Mouse (Mus musculus): ENCODE data around the gene Thsd7b. TPM values are rescaled to one million over a fixed set of nuclear protein-coding genes. Genes with fewer than 3 reads are reported as not detected.

Gene Thsd7b
- polyA plus RNA-seq, 1 experiment from 2014 or later = 0.32 TPM

DNA sequence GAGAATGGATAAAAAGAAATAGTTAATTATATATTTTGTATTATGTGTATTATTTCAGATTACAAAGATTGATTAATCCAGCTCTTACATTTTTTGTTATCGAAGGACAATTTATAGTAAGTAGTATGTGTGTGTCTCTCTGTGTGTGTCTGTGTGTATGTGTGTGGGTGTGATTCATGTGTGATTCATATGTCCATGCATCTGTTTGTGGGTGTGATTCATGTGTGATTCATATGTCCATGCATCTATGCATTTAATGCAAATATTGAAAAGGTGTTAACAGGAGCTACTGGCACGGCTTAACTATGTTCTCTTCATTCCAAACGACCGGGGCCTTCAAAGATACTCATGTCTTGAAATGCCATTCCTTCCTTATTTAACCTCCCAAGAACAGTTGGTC is 90.3 kb downstream of the Thsd7b start:
- Histone ChIP-seq H3K27ac (ENCODE audit: low read length) (no peak overlapping the region), H3K9ac (ENCODE audit: low read depth, low read length) (no peak overlapping the region), H3K4me3 (ENCODE audit: low read depth, low read length) (no peak overlapping the region), H3K36me3 (ENCODE audit: control insufficient read depth, insufficient read depth) (no peaks in the 10 kb centered on the region), H3K27me3 (ENCODE audit: control insufficient read depth, insufficient read depth, low read depth, low read length) (no peaks in the 10 kb centered on the region), H3K4me1 (ENCODE audit: control insufficient read depth, low read depth, low read length) (no peaks in the 10 kb centered on the region), H3K9me3 (replicated peaks; ENCODE audit: control insufficient read depth, low read length) (no peaks in the 10 kb centered on the region), H3K4me2 (ENCODE audit: low read depth, low read length) (no peak overlapping the region)
- 65% methylated on average over 4 of the region's 4 CpGs for WGBS (ENCODE audit: insufficient replicate concordance)
- ATAC-seq (ENCODE audit: low read depth) = no peak

DNA sequence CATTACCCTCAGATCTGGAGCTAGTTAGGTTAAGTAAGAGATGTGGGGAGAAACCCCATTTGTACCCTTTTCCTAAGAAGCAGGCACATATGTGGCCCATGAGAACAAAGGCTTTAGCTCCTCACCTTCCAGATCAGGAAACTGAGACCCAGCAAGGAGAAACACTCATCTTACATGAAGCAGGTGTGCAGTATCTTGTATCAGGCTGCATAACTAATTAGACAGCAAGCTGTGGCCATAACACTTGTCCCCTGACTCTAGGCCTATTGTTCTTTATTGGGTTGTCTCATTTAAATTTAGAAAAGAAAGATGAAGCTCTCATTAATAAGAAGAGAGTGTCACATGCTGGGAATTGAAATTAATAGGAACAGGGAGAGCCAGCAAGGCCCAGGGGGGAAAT is 91.7 kb downstream of the Thsd7b start:
- no peaks in the 10 kb centered on the region for H3K4me1 ChIP-seq (ENCODE audit: control insufficient read depth, low read depth, low read length)
- H3K4me3 ChIP-seq (ENCODE audit: low read depth, low read length) = no peak overlapping the region
- H3K9me3 ChIP-seq (replicated peaks; ENCODE audit: control insufficient read depth, low read length) = no peaks in the 10 kb centered on the region
- no peak overlapping the region for H3K4me2 ChIP-seq (ENCODE audit: low read depth, low read length)
- no peak overlapping the region for H3K9ac ChIP-seq (ENCODE audit: low read depth, low read length)
- H3K27ac ChIP-seq (ENCODE audit: low read length) = no peak overlapping the region
- ATAC-seq (ENCODE audit: low read depth) = no peak
- no peaks in the 10 kb centered on the region for H3K27me3 ChIP-seq (ENCODE audit: control insufficient read depth, insufficient read depth, low read depth, low read length)
- H3K36me3 ChIP-seq (ENCODE audit: control insufficient read depth, insufficient read depth) = no peaks in the 10 kb centered on the region

DNA sequence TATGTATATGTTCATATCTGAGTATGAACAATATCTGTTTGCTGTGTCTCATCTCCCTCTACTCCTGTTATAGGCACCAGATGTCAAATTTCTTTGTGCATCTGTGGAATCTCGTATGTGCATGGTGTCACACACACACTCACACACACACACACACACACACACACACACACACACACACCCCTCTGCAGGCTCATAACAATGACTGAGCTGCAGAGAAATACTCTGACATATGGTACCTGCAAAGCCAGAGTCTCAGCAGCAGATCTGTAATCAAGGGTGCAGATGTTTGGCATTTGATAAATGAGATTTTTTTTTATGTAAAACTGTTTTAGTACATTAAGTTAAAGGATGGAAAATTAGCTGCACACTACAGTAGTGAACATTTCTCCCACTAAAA is 92.5 kb downstream of the Thsd7b start:
- Histone ChIP-seq H3K4me3 (ENCODE audit: low read depth, low read length) (no peak overlapping the region), H3K36me3 (ENCODE audit: control insufficient read depth, insufficient read depth) (no peaks in the 10 kb centered on the region), H3K4me2 (ENCODE audit: low read depth, low read length) (no peak overlapping the region), H3K27me3 (ENCODE audit: control insufficient read depth, insufficient read depth, low read depth, low read length) (no peaks in the 10 kb centered on the region), H3K27ac (ENCODE audit: low read length) (no peak overlapping the region), H3K9me3 (replicated peaks; ENCODE audit: control insufficient read depth, low read length) (no peaks in the 10 kb centered on the region), H3K4me1 (ENCODE audit: control insufficient read depth, low read depth, low read length) (no peaks in the 10 kb centered on the region), H3K9ac (ENCODE audit: low read depth, low read length) (no peak overlapping the region)
- WGBS (ENCODE audit: insufficient replicate concordance) = 54% methylated on average over 1 of the region's 1 CpGs
- ATAC-seq (ENCODE audit: low read depth) = no peak

DNA sequence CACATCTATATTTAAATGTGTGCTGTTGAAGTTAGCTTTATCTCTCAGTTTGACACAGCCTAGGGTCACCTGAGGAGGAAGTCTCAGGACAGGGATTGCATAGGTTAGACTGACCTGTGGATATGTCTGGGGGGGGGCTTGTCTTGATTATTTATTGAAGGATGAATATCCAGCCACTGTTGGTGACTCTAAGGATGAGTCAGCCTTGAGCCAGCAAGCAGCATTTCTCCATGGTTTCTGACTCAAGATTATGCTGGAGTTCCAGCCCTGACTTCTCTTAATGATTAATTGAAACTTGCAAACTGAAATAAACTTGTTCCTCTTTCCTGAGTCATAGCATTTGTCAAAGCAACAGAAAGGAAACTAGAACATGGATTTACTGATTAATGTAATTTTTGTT is 113.4 kb downstream of the Thsd7b start:
- no peak overlapping the region for H3K27ac ChIP-seq (ENCODE audit: low read length)
- H3K4me1 ChIP-seq (ENCODE audit: control insufficient read depth, low read depth, low read length) = no peaks in the 10 kb centered on the region
- no peaks in the 10 kb centered on the region for H3K36me3 ChIP-seq (ENCODE audit: control insufficient read depth, insufficient read depth)
- no peak overlapping the region for H3K4me2 ChIP-seq (ENCODE audit: low read depth, low read length)
- H3K27me3 ChIP-seq (ENCODE audit: control insufficient read depth, insufficient read depth, low read depth, low read length) = no peaks in the 10 kb centered on the region
- H3K4me3 ChIP-seq (ENCODE audit: low read depth, low read length) = no peak overlapping the region
- no peak overlapping the region for H3K9ac ChIP-seq (ENCODE audit: low read depth, low read length)
- no peak for ATAC-seq (ENCODE audit: low read depth)
- no peaks in the 10 kb centered on the region for H3K9me3 ChIP-seq (replicated peaks; ENCODE audit: control insufficient read depth, low read length)

DNA sequence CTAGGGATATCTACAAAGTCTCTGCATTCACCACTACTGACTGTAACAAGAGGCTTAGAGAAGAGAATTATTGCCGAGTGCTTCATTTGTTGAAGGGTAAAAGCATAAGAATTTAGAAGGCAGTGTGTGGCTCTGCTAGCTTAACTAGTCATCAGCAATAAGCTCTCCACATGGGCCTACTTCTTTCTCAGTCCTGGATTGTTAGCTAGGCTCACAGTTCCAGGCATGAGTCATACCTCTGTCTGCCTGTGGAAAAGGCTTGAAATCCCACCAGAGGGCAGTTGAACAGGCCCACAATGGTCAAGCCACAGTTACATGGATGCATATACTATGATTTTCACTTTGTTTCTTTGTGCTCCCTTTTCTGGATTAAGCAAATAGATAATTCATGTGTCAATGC is 138.5 kb downstream of the Thsd7b start:
- H3K9me3 ChIP-seq (replicated peaks; ENCODE audit: control insufficient read depth, low read length) = no peaks in the 10 kb centered on the region
- H3K4me2 ChIP-seq (ENCODE audit: low read depth, low read length) = no peak overlapping the region
- 82% methylated on average over 1 of the region's 1 CpGs for WGBS (ENCODE audit: insufficient replicate concordance)
- no peak overlapping the region for H3K9ac ChIP-seq (ENCODE audit: low read depth, low read length)
- H3K27me3 ChIP-seq (ENCODE audit: control insufficient read depth, insufficient read depth, low read depth, low read length) = no peaks in the 10 kb centered on the region
- ATAC-seq (ENCODE audit: low read depth) = no peak
- no peak overlapping the region for H3K27ac ChIP-seq (ENCODE audit: low read length)
- no peaks in the 10 kb centered on the region for H3K4me1 ChIP-seq (ENCODE audit: control insufficient read depth, low read depth, low read length)
- H3K36me3 ChIP-seq (ENCODE audit: control insufficient read depth, insufficient read depth) = no peaks in the 10 kb centered on the region
- no peak overlapping the region for H3K4me3 ChIP-seq (ENCODE audit: low read depth, low read length)

DNA sequence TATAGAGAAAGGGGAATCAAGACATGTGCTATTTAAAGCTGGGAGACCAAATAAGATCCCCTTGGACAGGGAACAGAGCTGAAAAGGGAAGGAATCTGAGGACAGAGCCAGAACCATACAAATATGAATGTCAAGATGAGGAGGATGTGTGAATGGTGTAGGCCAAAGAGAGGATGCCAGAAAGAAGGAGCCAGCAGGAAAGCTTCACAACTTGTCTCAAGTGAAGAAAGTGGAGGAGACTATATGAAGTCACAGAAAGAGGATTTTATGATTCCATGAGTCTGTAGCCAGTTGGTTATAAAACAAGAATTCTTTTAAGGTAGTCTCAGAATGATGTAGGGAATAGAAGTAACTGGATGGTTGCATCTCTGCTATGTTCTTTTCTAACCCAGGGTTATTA is 148.5 kb downstream of the Thsd7b start:
- Histone ChIP-seq H3K9ac (ENCODE audit: low read depth, low read length) (no peak overlapping the region), H3K27ac (ENCODE audit: low read length) (no peak overlapping the region), H3K4me2 (ENCODE audit: low read depth, low read length) (no peak overlapping the region), H3K4me3 (ENCODE audit: low read depth, low read length) (no peak overlapping the region), H3K36me3 (ENCODE audit: control insufficient read depth, insufficient read depth) (no peaks in the 10 kb centered on the region), H3K4me1 (ENCODE audit: control insufficient read depth, low read depth, low read length) (no peaks in the 10 kb centered on the region), H3K27me3 (ENCODE audit: control insufficient read depth, insufficient read depth, low read depth, low read length) (no peaks in the 10 kb centered on the region), H3K9me3 (replicated peaks; ENCODE audit: control insufficient read depth, low read length) (no peaks in the 10 kb centered on the region)
- ATAC-seq (ENCODE audit: low read depth) = no peak

GRCm38 (mm10) chr1:129464414-129464813 is 191.3 kb downstream of the Thsd7b start:
- Histone ChIP-seq H3K4me1 (ENCODE audit: control insufficient read depth, low read depth, low read length) (no peaks in the 10 kb centered on the region), H3K36me3 (ENCODE audit: control insufficient read depth, insufficient read depth) (no peaks in the 10 kb centered on the region), H3K9ac (ENCODE audit: low read depth, low read length) (no peak overlapping the region), H3K4me2 (ENCODE audit: low read depth, low read length) (no peak overlapping the region), H3K4me3 (ENCODE audit: low read depth, low read length) (no peak overlapping the region), H3K27ac (ENCODE audit: low read length) (no peak overlapping the region), H3K9me3 (replicated peaks; ENCODE audit: control insufficient read depth, low read length) (no peaks in the 10 kb centered on the region), H3K27me3 (ENCODE audit: control insufficient read depth, insufficient read depth, low read depth, low read length) (no peaks in the 10 kb centered on the region)
- ATAC-seq (ENCODE audit: low read depth) = no peak
- WGBS (ENCODE audit: insufficient replicate concordance) = 55% methylated on average over 2 of the region's 2 CpGs

DNA sequence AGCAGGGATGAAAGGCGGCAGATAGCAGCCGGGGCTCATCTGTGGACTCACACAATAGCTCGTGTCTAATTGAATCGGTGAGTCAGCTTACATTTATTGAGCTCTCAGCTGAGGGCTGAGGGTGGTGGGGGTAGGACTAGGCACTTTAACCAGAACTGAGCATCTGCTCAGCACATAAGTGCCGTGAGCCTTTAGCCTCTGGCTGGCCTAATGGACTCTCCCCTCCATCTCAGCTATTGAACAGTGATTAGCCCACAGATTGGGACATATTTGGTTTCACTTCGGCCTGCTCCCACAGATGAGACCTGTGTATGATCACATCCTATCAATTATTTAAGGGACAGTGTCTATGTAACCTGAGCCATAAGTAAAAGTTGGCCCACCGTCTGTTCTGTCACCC is 200.4 kb downstream of the Thsd7b start:
- Histone ChIP-seq H3K27me3 (ENCODE audit: control insufficient read depth, insufficient read depth, low read depth, low read length) (no peaks in the 10 kb centered on the region), H3K27ac (ENCODE audit: low read length) (no peak overlapping the region), H3K36me3 (ENCODE audit: control insufficient read depth, insufficient read depth) (no peaks in the 10 kb centered on the region), H3K9ac (ENCODE audit: low read depth, low read length) (no peak overlapping the region), H3K4me2 (ENCODE audit: low read depth, low read length) (no peak overlapping the region), H3K9me3 (replicated peaks; ENCODE audit: control insufficient read depth, low read length) (no peaks in the 10 kb centered on the region), H3K4me3 (ENCODE audit: low read depth, low read length) (no peak overlapping the region), H3K4me1 (ENCODE audit: control insufficient read depth, low read depth, low read length) (no peaks in the 10 kb centered on the region)
- ATAC-seq (ENCODE audit: low read depth) = no peak
- WGBS (ENCODE audit: insufficient replicate concordance) = 65% methylated on average over 7 of the region's 7 CpGs

DNA sequence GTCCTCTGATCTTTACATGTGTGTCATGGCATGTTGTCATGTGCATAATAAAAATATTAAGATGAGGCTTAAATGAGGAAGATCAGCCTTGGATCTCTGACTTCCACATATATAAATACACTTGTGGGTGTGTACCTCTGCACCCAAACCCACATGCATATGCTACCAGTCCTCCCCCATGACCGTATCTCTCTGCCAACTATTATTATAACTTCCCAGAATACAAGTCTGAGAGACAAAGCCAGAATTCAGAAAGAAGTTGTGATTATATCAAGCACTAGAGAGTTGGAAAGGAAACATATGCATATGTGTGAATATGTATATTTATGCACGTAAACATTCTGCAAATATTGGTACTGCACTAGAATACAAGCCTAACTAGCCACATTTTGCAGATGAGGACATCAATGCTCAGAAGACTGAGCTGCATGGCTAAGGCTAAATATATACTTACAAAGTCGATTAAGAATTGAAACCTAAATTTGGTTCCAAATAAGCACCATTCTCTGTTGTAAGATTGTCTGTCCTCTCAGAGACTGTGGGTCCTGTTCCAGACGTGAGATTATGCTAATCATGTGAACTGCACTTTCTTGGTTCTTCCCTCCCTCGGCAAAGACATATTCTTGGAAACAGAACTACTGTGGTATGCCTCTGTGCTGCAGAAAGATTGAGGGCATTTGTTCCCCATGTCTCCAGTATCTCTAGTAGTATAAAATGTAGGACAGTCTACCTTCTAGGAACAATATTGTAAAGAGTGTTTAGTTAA is 211.3 kb downstream of the Thsd7b start:
- no peak overlapping the region for H3K9ac ChIP-seq (ENCODE audit: low read depth, low read length)
- 50% methylated on average over 5 of the region's 5 CpGs for WGBS (ENCODE audit: insufficient replicate concordance)

More for the DNA sequence above, 211.3 kb downstream of the Thsd7b start:
- Histone ChIP-seq H3K9me3 (replicated peaks; ENCODE audit: control insufficient read depth, low read length) (no peaks in the 10 kb centered on the region), H3K27me3 (ENCODE audit: control insufficient read depth, insufficient read depth, low read depth, low read length) (no peaks in the 10 kb centered on the region), H3K4me3 (ENCODE audit: low read depth, low read length) (no peak overlapping the region), H3K4me2 (ENCODE audit: low read depth, low read length) (no peak overlapping the region), H3K36me3 (ENCODE audit: control insufficient read depth, insufficient read depth) (no peaks in the 10 kb centered on the region), H3K27ac (ENCODE audit: low read length) (no peak overlapping the region), H3K4me1 (ENCODE audit: control insufficient read depth, low read depth, low read length) (no peaks in the 10 kb centered on the region)
- ATAC-seq (ENCODE audit: low read depth) = no peak

Measured in liver, embryonic 16.5 days (tissue).